Mouse (Mus musculus): ENCODE measurements around the gene Inpp1.

Gene Inpp1

GRCm38 (mm10) chr1:52801651-52802050 lies 15.8 kb downstream of the Inpp1 start:
- no peak for TF ChIP-seq CTCF (conservative IDR thresholded peaks at IDR 0.05; ENCODE audit: low read length)
- no peak for TF ChIP-seq POU5F1 (IDR thresholded peaks at IDR 0.05; ENCODE audit: borderline replicate concordance, low read length)
- no peak for TF ChIP-seq NANOG (IDR thresholded peaks at IDR 0.05; ENCODE audit: borderline replicate concordance, low read length)
- H3K4me1 ChIP-seq (replicated peaks; ENCODE audit: low read depth, low read length) = no peaks in the 10 kb centered on the region
- H3K4me3 ChIP-seq (replicated peaks; ENCODE audit: low read length) = no peak overlapping the region
- H3K27me3 ChIP-seq (ENCODE audit: insufficient read depth, low read length) = no peaks in the 10 kb centered on the region
- H3K9me3 ChIP-seq (ENCODE audit: low read length) = no peaks in the 10 kb centered on the region
- no peaks in the 10 kb centered on the region for H3K36me3 ChIP-seq (ENCODE audit: insufficient read depth, low read length)

GRCm38 (mm10) chr1:52800340-52800740 lies 17.1 kb downstream of the Inpp1 start:
- H3K4me3 ChIP-seq (replicated peaks; ENCODE audit: low read length) = no peak overlapping the region
- no peaks in the 10 kb centered on the region for H3K36me3 ChIP-seq (ENCODE audit: insufficient read depth, low read length)
- H3K9me3 ChIP-seq (ENCODE audit: low read length) = no peaks in the 10 kb centered on the region
- H3K27me3 ChIP-seq (ENCODE audit: insufficient read depth, low read length) = no peaks in the 10 kb centered on the region
- no peak for TF ChIP-seq POU5F1 (IDR thresholded peaks at IDR 0.05; ENCODE audit: borderline replicate concordance, low read length)
- TF ChIP-seq NANOG (IDR thresholded peaks at IDR 0.05; ENCODE audit: borderline replicate concordance, low read length) = no peak
- no peak for TF ChIP-seq CTCF (conservative IDR thresholded peaks at IDR 0.05; ENCODE audit: low read length)
- H3K4me1 ChIP-seq (replicated peaks; ENCODE audit: low read depth, low read length) = no peaks in the 10 kb centered on the region

- H3K27me3 ChIP-seq (ENCODE audit: insufficient read depth, low read length) = no peaks in the 10 kb centered on the region
- no peaks in the 10 kb centered on the region for H3K4me1 ChIP-seq (replicated peaks; ENCODE audit: low read depth, low read length)
- H3K36me3 ChIP-seq (ENCODE audit: insufficient read depth, low read length) = no peaks in the 10 kb centered on the region
- no peak overlapping the region for H3K4me3 ChIP-seq (replicated peaks; ENCODE audit: low read length)
- no peak for TF ChIP-seq NANOG (IDR thresholded peaks at IDR 0.05; ENCODE audit: borderline replicate concordance, low read length)
- no peaks in the 10 kb centered on the region for H3K9me3 ChIP-seq (ENCODE audit: low read length)
Measured at GRCm38 (mm10) chr1:52799772-52800171, 17.7 kb downstream of the Inpp1 start.

GRCm38 (mm10) chr1:52799056-52799726 lies 18.3 kb downstream of the Inpp1 start:
- Histone ChIP-seq H3K4me3 (replicated peaks; ENCODE audit: low read length) (peak overlapping the region; percentile 59), H3K9me3 (ENCODE audit: low read length) (no peaks in the 10 kb centered on the region), H3K4me1 (replicated peaks; ENCODE audit: low read depth, low read length) (no peaks in the 10 kb centered on the region), H3K27me3 (ENCODE audit: insufficient read depth, low read length) (no peaks in the 10 kb centered on the region), H3K36me3 (ENCODE audit: insufficient read depth, low read length) (no peaks in the 10 kb centered on the region)
- no peak for TF ChIP-seq NANOG (IDR thresholded peaks at IDR 0.05; ENCODE audit: borderline replicate concordance, low read length)
- TF ChIP-seq CTCF (conservative IDR thresholded peaks at IDR 0.05; ENCODE audit: low read length) = no peak
- no peak for TF ChIP-seq POU5F1 (IDR thresholded peaks at IDR 0.05; ENCODE audit: borderline replicate concordance, low read length)

GRCm38 (mm10) chr1:52795927-52796326 lies 21.6 kb downstream of the Inpp1 start:
- TF ChIP-seq POU5F1 (IDR thresholded peaks at IDR 0.05; ENCODE audit: borderline replicate concordance, low read length) = no peak
- no peak for TF ChIP-seq NANOG (IDR thresholded peaks at IDR 0.05; ENCODE audit: borderline replicate concordance, low read length)
- TF ChIP-seq CTCF (conservative IDR thresholded peaks at IDR 0.05; ENCODE audit: low read length) = no peak
- no peaks in the 10 kb centered on the region for H3K9me3 ChIP-seq (ENCODE audit: low read length)
- no peaks in the 10 kb centered on the region for H3K36me3 ChIP-seq (ENCODE audit: insufficient read depth, low read length)
- no peaks in the 10 kb centered on the region for H3K4me1 ChIP-seq (replicated peaks; ENCODE audit: low read depth, low read length)
- H3K27me3 ChIP-seq (ENCODE audit: insufficient read depth, low read length) = no peaks in the 10 kb centered on the region
- H3K4me3 ChIP-seq (replicated peaks; ENCODE audit: low read length) = no peak overlapping the region

GRCm38 (mm10) chr1:52793692-52794091 lies 23.8 kb downstream of the Inpp1 start:
- TF ChIP-seq POU5F1 (IDR thresholded peaks at IDR 0.05; ENCODE audit: borderline replicate concordance, low read length) (no peak), NANOG (IDR thresholded peaks at IDR 0.05; ENCODE audit: borderline replicate concordance, low read length) (no peak), CTCF (conservative IDR thresholded peaks at IDR 0.05; ENCODE audit: low read length) (peak; percentile 10; the same call in 1 of the 2 replicates)
- Histone ChIP-seq H3K4me1 (replicated peaks; ENCODE audit: low read depth, low read length) (peaks cover 9% of the 10 kb centered on the region; the same call in 1 of the 2 replicates), H3K27me3 (ENCODE audit: insufficient read depth, low read length) (no peaks in the 10 kb centered on the region), H3K4me3 (replicated peaks; ENCODE audit: low read length) (no peak overlapping the region), H3K36me3 (ENCODE audit: insufficient read depth, low read length) (no peaks in the 10 kb centered on the region), H3K9me3 (ENCODE audit: low read length) (no peaks in the 10 kb centered on the region)

GRCm38 (mm10) chr1:52792701-52793100 lies 24.8 kb downstream of the Inpp1 start:
- H3K4me1 ChIP-seq (replicated peaks; ENCODE audit: low read depth, low read length) = peaks cover 9% of the 10 kb centered on the region; the same call in 1 of the 2 replicates
- TF ChIP-seq CTCF (conservative IDR thresholded peaks at IDR 0.05; ENCODE audit: low read length) = no peak
- no peak for TF ChIP-seq POU5F1 (IDR thresholded peaks at IDR 0.05; ENCODE audit: borderline replicate concordance, low read length)
- no peak for TF ChIP-seq NANOG (IDR thresholded peaks at IDR 0.05; ENCODE audit: borderline replicate concordance, low read length)
- H3K9me3 ChIP-seq (ENCODE audit: low read length) = no peaks in the 10 kb centered on the region
- no peaks in the 10 kb centered on the region for H3K36me3 ChIP-seq (ENCODE audit: insufficient read depth, low read length)
- H3K27me3 ChIP-seq (ENCODE audit: insufficient read depth, low read length) = no peaks in the 10 kb centered on the region
- H3K4me3 ChIP-seq (replicated peaks; ENCODE audit: low read length) = no peak overlapping the region

- no peak overlapping the region for H3K4me3 ChIP-seq (replicated peaks; ENCODE audit: low read length)
- no peak for TF ChIP-seq POU5F1 (IDR thresholded peaks at IDR 0.05; ENCODE audit: borderline replicate concordance, low read length)
- no peak for TF ChIP-seq CTCF (conservative IDR thresholded peaks at IDR 0.05; ENCODE audit: low read length)
- no peak for TF ChIP-seq NANOG (IDR thresholded peaks at IDR 0.05; ENCODE audit: borderline replicate concordance, low read length)
- H3K27me3 ChIP-seq (ENCODE audit: insufficient read depth, low read length) = peaks cover 4% of the 10 kb centered on the region; the same call in 1 of the 2 replicates
- peaks cover 13% of the 10 kb centered on the region; the same call in 1 of the 2 replicates for H3K4me1 ChIP-seq (replicated peaks; ENCODE audit: low read depth, low read length)
- no peaks in the 10 kb centered on the region for H3K9me3 ChIP-seq (ENCODE audit: low read length)
- no peaks in the 10 kb centered on the region for H3K36me3 ChIP-seq (ENCODE audit: insufficient read depth, low read length)
Measured at GRCm38 (mm10) chr1:52787254-52787653, 30.2 kb downstream of the Inpp1 start.

Measured in E14TG2a.4 (cell line).